Mouse (Mus musculus): ENCODE measurements around the gene Grb14. TPM values are rescaled to one million over a fixed set of nuclear protein-coding genes. Genes with fewer than 3 reads are reported as not detected.

The Grb14 gene
- total and polyA plus RNA-seq, 3 experiments: 0.61 to 0.85 (median 0.74) TPM

GRCm38 (mm10) chr2:65050776-65051175, 26.0 kb upstream of the Grb14 start:
- Histone ChIP-seq H3K27me3 (replicated peaks) (no peaks in the 10 kb centered on the region), H3K9ac (ENCODE audit: insufficient read depth, low read depth) (no peak overlapping the region), H3K79me2 (replicated peaks; ENCODE audit: control insufficient read depth, extremely low read depth, insufficient read depth, poor library complexity, severe bottlenecking) (no peaks in the 10 kb centered on the region), H3K4me1 (ENCODE audit: control insufficient read depth in 1 of 2, insufficient read depth in 2 of 2) (peaks cover 0 to 17% of the 10 kb centered on the region in 2 experiments; a peak in 2 of 4 replicates), H3K27ac (ENCODE audit: insufficient read depth, low read depth) (no peak overlapping the region), H3K36me3 (replicated peaks in 1 of 2; ENCODE audit: control insufficient read depth in 1 of 2, insufficient read depth in 1 of 2, low read length in 1 of 2) (no peaks in the 10 kb centered on the region), H3K4me3 (replicated peaks in 1 of 3; ENCODE audit: low read depth in 2 of 3, low read length in 2 of 3, poor library complexity in 1 of 3) (no peak overlapping the region), H3K9me3 (replicated peaks; ENCODE audit: low read length) (no peaks in the 10 kb centered on the region), H3K4me2 (ENCODE audit: insufficient read depth, low read depth, poor library complexity, severe bottlenecking) (no peak overlapping the region)
- in situ Hi-C loops (cut with MboI; ENCODE audit: low pct_ligation_motif_present, low pct_unique_long_range_greater_than_20kb, low sequenced_read_pairs) (no loop called here), dilution Hi-C loops (cut with MboI; ENCODE audit: extremely low pct_ligation_motif_present, extremely low pct_unique_long_range_greater_than_20kb, low sequenced_read_pairs) (no loop called here)
- no peak for TF ChIP-seq KAT2A (IDR thresholded peaks at IDR 0.05; ENCODE audit: insufficient replicate concordance, low read length)
- TF ChIP-seq POLR2A (IDR thresholded peaks at IDR 0.05; ENCODE audit: low read depth, low read length): no peak
- TF ChIP-seq NELFE (IDR thresholded peaks at IDR 0.05; ENCODE audit: low read depth, low read length): no peak
- no peak for TF ChIP-seq ETS1 (conservative IDR thresholded peaks at IDR 0.05; ENCODE audit: low read depth, low read length)
- no peak for TF ChIP-seq RAD21 (IDR thresholded peaks at IDR 0.05; ENCODE audit: low read depth, low read length)
- no peak for TF ChIP-seq CHD1 (IDR thresholded peaks at IDR 0.05; ENCODE audit: low read depth, low read length)
- TF ChIP-seq EP300 (IDR thresholded peaks at IDR 0.05; ENCODE audit: low read length): no peak
- TF ChIP-seq MAZ (IDR thresholded peaks at IDR 0.05; ENCODE audit: low read depth, low read length): no peak
- no peak for TF ChIP-seq MAX (IDR thresholded peaks at IDR 0.05; ENCODE audit: low read length)
- TF ChIP-seq JUN (IDR thresholded peaks at IDR 0.05; ENCODE audit: insufficient read depth, low read depth, low read length): no peak
- TF ChIP-seq CTCF (conservative IDR thresholded peaks at IDR 0.05 in 1 of 2, IDR thresholded peaks at IDR 0.05 in 1 of 2; ENCODE audit: low read depth in 2 of 2, low read length in 2 of 2): no peak
- no peak for TF ChIP-seq HCFC1 (IDR thresholded peaks at IDR 0.05; ENCODE audit: low read depth, low read length)
- no peak for TF ChIP-seq TCF12 (IDR thresholded peaks at IDR 0.05; ENCODE audit: low read depth, low read length)
- DNase-seq (ENCODE audit: extremely low read depth): no peak

- no peak overlapping the region for H3K9ac ChIP-seq (ENCODE audit: insufficient read depth, low read depth)
- no peaks in the 10 kb centered on the region for H3K36me3 ChIP-seq (replicated peaks in 1 of 2; ENCODE audit: control insufficient read depth in 1 of 2, insufficient read depth in 1 of 2, low read length in 1 of 2)
- H3K4me3 ChIP-seq (replicated peaks in 1 of 3; ENCODE audit: low read depth in 2 of 3, low read length in 2 of 3, poor library complexity in 1 of 3): no peak overlapping the region
- peaks cover 2% of the 10 kb centered on the region for H3K9me3 ChIP-seq (replicated peaks; ENCODE audit: low read length)
- H3K4me1 ChIP-seq (ENCODE audit: control insufficient read depth in 1 of 2, insufficient read depth in 2 of 2): peaks cover 0 to 22% of the 10 kb centered on the region in 2 experiments; a peak in 2 of 4 replicates
- dilution Hi-C loops (cut with MboI; ENCODE audit: extremely low pct_ligation_motif_present, extremely low pct_unique_long_range_greater_than_20kb, low sequenced_read_pairs) (no loop called here), in situ Hi-C loops (cut with MboI; ENCODE audit: low pct_ligation_motif_present, low pct_unique_long_range_greater_than_20kb, low sequenced_read_pairs) (no loop called here)
- no peaks in the 10 kb centered on the region for H3K79me2 ChIP-seq (replicated peaks; ENCODE audit: control insufficient read depth, extremely low read depth, insufficient read depth, poor library complexity, severe bottlenecking)
- TF ChIP-seq RCOR1 (conservative IDR thresholded peaks at IDR 0.05; ENCODE audit: low read depth, low read length): no peak
- no peak for TF ChIP-seq NELFE (IDR thresholded peaks at IDR 0.05; ENCODE audit: low read depth, low read length)
- TF ChIP-seq GABPA (IDR thresholded peaks at IDR 0.05; ENCODE audit: insufficient replicate concordance, low read depth, low read length): no peak
- no peak for TF ChIP-seq TBP (conservative IDR thresholded peaks at IDR 0.05; ENCODE audit: low read depth, low read length)
- no peak for TF ChIP-seq CHD1 (IDR thresholded peaks at IDR 0.05; ENCODE audit: low read depth, low read length)
- no peak for TF ChIP-seq ZNF384 (IDR thresholded peaks at IDR 0.05; ENCODE audit: low read depth, low read length)
- TF ChIP-seq MXI1 (IDR thresholded peaks at IDR 0.05; ENCODE audit: low read depth, low read length): no peak
- no peak for TF ChIP-seq BHLHE40 (IDR thresholded peaks at IDR 0.05; ENCODE audit: low read depth, low read length)
- no peak for TF ChIP-seq POLR2A (IDR thresholded peaks at IDR 0.05; ENCODE audit: low read depth, low read length)
- no peak for TF ChIP-seq HCFC1 (IDR thresholded peaks at IDR 0.05; ENCODE audit: low read depth, low read length)
- no peak for TF ChIP-seq MYC (IDR thresholded peaks at IDR 0.05; ENCODE audit: low read depth, low read length)
- no peak for TF ChIP-seq ETS1 (conservative IDR thresholded peaks at IDR 0.05; ENCODE audit: low read depth, low read length)
- TF ChIP-seq USF2 (conservative IDR thresholded peaks at IDR 0.05; ENCODE audit: low read depth, low read length): no peak
- no peaks in the 10 kb centered on the region for H3K27me3 ChIP-seq (replicated peaks)
- H3K4me2 ChIP-seq (ENCODE audit: insufficient read depth, low read depth, poor library complexity, severe bottlenecking): no peak overlapping the region
- DNase-seq (ENCODE audit: extremely low read depth): no peak
- H3K27ac ChIP-seq (ENCODE audit: insufficient read depth, low read depth): no peak overlapping the region
These were observed 23.6 kb upstream of the Grb14 start for GRCm38 (mm10) chr2:65048234-65049017.
